Mouse (Mus musculus): ENCODE results near the gene Lnpk. TPM values are rescaled to one million over a fixed set of nuclear protein-coding genes. Genes with fewer than 3 reads are reported as not detected.
A peak's percentile ranks its signal among the peaks of the same experiment; 100 is the strongest.

The Lnpk gene
- 33.6 and 36.1 TPM in 2 replicates for total RNA-seq (2012; rRNA removed)

GRCm38 (mm10) chr2:74578843-74579489 is at the start of gene Lnpk:
Lnpk (minus strand) TSS chr2:74579435.
- Histone ChIP-seq H3K4me3 (ENCODE audit: insufficient read depth in 1 of 2, low read depth in 1 of 2, low read length in 2 of 2, poor library complexity in 1 of 2, severe bottlenecking in 1 of 2) (peak within 1 kb of the TSS; percentile 78 to 80), H3K4me1 (ENCODE audit: control insufficient read depth in 2 of 2, insufficient read depth in 2 of 2, low read length in 2 of 2, poor library complexity in 1 of 2) (no peaks in the 10 kb centered on the region; a peak in 1 of 4 replicates), H3K9ac (ENCODE audit: insufficient read depth, low read depth, low read length, poor library complexity, severe bottlenecking) (peak within 1 kb of the TSS; percentile 88), H3K27ac (ENCODE audit: insufficient read depth, low read depth, low read length, poor library complexity, severe bottlenecking) (0 out of 2 replicates have a peak within 1 kb of the TSS, but pooled peaks have one; percentile 19), H3K36me3 (ENCODE audit: control insufficient read depth, insufficient read depth, low read length, poor library complexity, severe bottlenecking) (no peaks in the 10 kb centered on the region), H3K9me3 (ENCODE audit: control insufficient read depth, insufficient read depth, low read depth, low read length) (no peaks in the 10 kb centered on the region)
- peak; percentile 33; the same call in 1 of the 2 replicates for TF ChIP-seq HCFC1 (IDR thresholded peaks at IDR 0.05; ENCODE audit: borderline replicate concordance, insufficient read depth, low read length)
- TF ChIP-seq ZC3H11A (IDR thresholded peaks at IDR 0.05; ENCODE audit: borderline replicate concordance, low read depth, low read length): no peak
- DNase-seq (ENCODE audit: low read depth, low spot score): peak; percentile 82
- in situ Hi-C loops (cut with MboI; ENCODE audit: low sequenced_read_pairs in 2 of 2, unreplicated experiment in 2 of 2): no loop called here

- H3K4me1 ChIP-seq (ENCODE audit: control insufficient read depth in 2 of 2, insufficient read depth in 2 of 2, low read length in 2 of 2, poor library complexity in 1 of 2): no peaks in the 10 kb centered on the region
- H3K27ac ChIP-seq (ENCODE audit: insufficient read depth, low read depth, low read length, poor library complexity, severe bottlenecking): no peak overlapping the region
- no peaks in the 10 kb centered on the region for H3K9me3 ChIP-seq (ENCODE audit: control insufficient read depth, insufficient read depth, low read depth, low read length)
- no peak for DNase-seq (ENCODE audit: low read depth, low spot score)
- in situ Hi-C loops (cut with MboI; ENCODE audit: low sequenced_read_pairs in 2 of 2, unreplicated experiment in 2 of 2): no loop called here
- H3K4me3 ChIP-seq (ENCODE audit: insufficient read depth in 1 of 2, low read depth in 1 of 2, low read length in 2 of 2, poor library complexity in 1 of 2, severe bottlenecking in 1 of 2): no peak overlapping the region
- no peak overlapping the region for H3K9ac ChIP-seq (ENCODE audit: insufficient read depth, low read depth, low read length, poor library complexity, severe bottlenecking)
- no peaks in the 10 kb centered on the region for H3K36me3 ChIP-seq (ENCODE audit: control insufficient read depth, insufficient read depth, low read length, poor library complexity, severe bottlenecking)
- no peak for TF ChIP-seq ZC3H11A (IDR thresholded peaks at IDR 0.05; ENCODE audit: borderline replicate concordance, low read depth, low read length)
- TF ChIP-seq MAFK (IDR thresholded peaks at IDR 0.05; ENCODE audit: insufficient read depth, low read depth, low read length): no peak
- TF ChIP-seq ZNF384 (IDR thresholded peaks at IDR 0.05; ENCODE audit: low read depth, low read length): no peak
- TF ChIP-seq HCFC1 (IDR thresholded peaks at IDR 0.05; ENCODE audit: borderline replicate concordance, insufficient read depth, low read length): no peak
- no peak for TF ChIP-seq CHD2 (IDR thresholded peaks at IDR 0.05; ENCODE audit: low read depth, low read length)
These were observed 41.1 kb upstream of the Lnpk start for GRCm38 (mm10) chr2:74620368-74620767.

GRCm38 (mm10) chr2:74619676-74620246 is 40.5 kb upstream of the Lnpk start:
- no peak overlapping the region for H3K4me3 ChIP-seq (ENCODE audit: insufficient read depth in 1 of 2, low read depth in 1 of 2, low read length in 2 of 2, poor library complexity in 1 of 2, severe bottlenecking in 1 of 2)
- H3K27ac ChIP-seq (ENCODE audit: insufficient read depth, low read depth, low read length, poor library complexity, severe bottlenecking): no peak overlapping the region
- H3K4me1 ChIP-seq (ENCODE audit: control insufficient read depth in 2 of 2, insufficient read depth in 2 of 2, low read length in 2 of 2, poor library complexity in 1 of 2): no peaks in the 10 kb centered on the region
- H3K36me3 ChIP-seq (ENCODE audit: control insufficient read depth, insufficient read depth, low read length, poor library complexity, severe bottlenecking): no peaks in the 10 kb centered on the region
- no peak for DNase-seq (ENCODE audit: low read depth, low spot score)
- H3K9ac ChIP-seq (ENCODE audit: insufficient read depth, low read depth, low read length, poor library complexity, severe bottlenecking): no peak overlapping the region
- no peaks in the 10 kb centered on the region for H3K9me3 ChIP-seq (ENCODE audit: control insufficient read depth, insufficient read depth, low read depth, low read length)
- in situ Hi-C loops (cut with MboI; ENCODE audit: low sequenced_read_pairs in 2 of 2, unreplicated experiment in 2 of 2): no loop called here
- TF ChIP-seq ZNF384 (IDR thresholded peaks at IDR 0.05; ENCODE audit: low read depth, low read length) (no peak), CHD2 (IDR thresholded peaks at IDR 0.05; ENCODE audit: low read depth, low read length) (no peak), ZC3H11A (IDR thresholded peaks at IDR 0.05; ENCODE audit: borderline replicate concordance, low read depth, low read length) (no peak), MAFK (IDR thresholded peaks at IDR 0.05; ENCODE audit: insufficient read depth, low read depth, low read length) (no peak), HCFC1 (IDR thresholded peaks at IDR 0.05; ENCODE audit: borderline replicate concordance, insufficient read depth, low read length) (no peak)

- TF ChIP-seq HCFC1 (IDR thresholded peaks at IDR 0.05; ENCODE audit: borderline replicate concordance, insufficient read depth, low read length): no peak
- TF ChIP-seq MAFK (IDR thresholded peaks at IDR 0.05; ENCODE audit: insufficient read depth, low read depth, low read length): no peak
- no peak for TF ChIP-seq ZNF384 (IDR thresholded peaks at IDR 0.05; ENCODE audit: low read depth, low read length)
- TF ChIP-seq CHD2 (IDR thresholded peaks at IDR 0.05; ENCODE audit: low read depth, low read length): no peak
- TF ChIP-seq ZC3H11A (IDR thresholded peaks at IDR 0.05; ENCODE audit: borderline replicate concordance, low read depth, low read length): no peak
These were observed 38.5 kb upstream of the Lnpk start for GRCm38 (mm10) chr2:74617706-74618105.

More at GRCm38 (mm10) chr2:74617706-74618105, 38.5 kb upstream of the Lnpk start:
- Histone ChIP-seq H3K4me3 (ENCODE audit: insufficient read depth in 1 of 2, low read depth in 1 of 2, low read length in 2 of 2, poor library complexity in 1 of 2, severe bottlenecking in 1 of 2) (no peak overlapping the region), H3K4me1 (ENCODE audit: control insufficient read depth in 2 of 2, insufficient read depth in 2 of 2, low read length in 2 of 2, poor library complexity in 1 of 2) (no peaks in the 10 kb centered on the region), H3K9ac (ENCODE audit: insufficient read depth, low read depth, low read length, poor library complexity, severe bottlenecking) (no peak overlapping the region), H3K27ac (ENCODE audit: insufficient read depth, low read depth, low read length, poor library complexity, severe bottlenecking) (no peak overlapping the region), H3K9me3 (ENCODE audit: control insufficient read depth, insufficient read depth, low read depth, low read length) (no peaks in the 10 kb centered on the region), H3K36me3 (ENCODE audit: control insufficient read depth, insufficient read depth, low read length, poor library complexity, severe bottlenecking) (no peaks in the 10 kb centered on the region)
- DNase-seq (ENCODE audit: low read depth, low spot score): no peak
- in situ Hi-C loops (cut with MboI; ENCODE audit: low sequenced_read_pairs in 2 of 2, unreplicated experiment in 2 of 2): no loop called here

All from ES-E14 (cell line).